Mouse (Mus musculus): ENCODE data around the gene Tekt2.

DNA sequence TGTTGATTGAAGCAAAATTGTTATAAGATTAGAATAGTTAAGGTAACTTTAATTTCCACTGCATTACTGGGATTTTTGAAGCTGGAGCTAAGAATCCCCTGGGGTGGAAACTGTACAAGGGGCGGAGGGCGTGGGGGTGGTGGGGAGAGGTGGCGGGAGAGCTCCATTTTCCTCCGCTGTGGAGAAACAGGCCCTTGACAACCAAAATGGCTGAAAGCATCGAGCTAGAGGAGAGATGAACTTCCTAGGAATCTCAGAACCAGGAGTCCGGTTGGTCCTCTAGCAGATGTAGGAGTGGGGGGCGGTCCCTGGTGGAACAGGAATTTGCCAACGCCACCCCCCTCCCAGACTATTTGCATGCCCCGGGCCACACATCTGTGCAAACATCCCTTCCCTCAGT is 43.8 kb downstream of the Tekt2 start:
- TF ChIP-seq GATA1 (IDR thresholded peaks at IDR 0.05; ENCODE audit: low read length) = no peak
- TF ChIP-seq TAL1 (IDR thresholded peaks at IDR 0.05; ENCODE audit: low read length) = no peak

Data from erythroblast, embryonic 14.5 days (primary cell).